Mouse (Mus musculus): Measurements from ENCODE around the gene Bend6.

The Bend6 gene

GRCm38 (mm10) chr1:33907421-33908190, at the start of gene Bend6:
TSS of gene Bend6 (minus strand) at chr1:33907816.
- peak; percentile 15 to 39 for DNase-seq (ENCODE audit: low spot score in 2 of 2)

DNA sequence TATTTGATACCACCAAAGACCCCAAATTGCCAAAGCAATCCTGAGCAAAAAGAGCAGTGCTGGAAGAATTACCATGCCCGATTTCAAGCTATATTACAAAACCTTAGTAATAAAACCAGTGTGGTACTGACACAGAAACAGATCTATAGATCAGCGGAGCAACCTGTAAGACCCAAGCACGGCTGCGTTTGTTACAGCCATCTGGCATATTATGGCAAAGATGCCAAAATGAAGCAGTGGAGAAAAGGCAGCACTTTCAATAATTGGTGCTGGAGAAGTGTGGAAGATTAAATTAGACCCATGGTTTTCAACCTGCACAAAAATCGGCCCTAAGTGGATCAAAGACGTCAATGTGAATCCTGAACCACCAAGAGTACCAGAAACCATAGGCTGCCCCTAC, 48.0 kb upstream of the Bend6 start:
- no peak for DNase-seq (ENCODE audit: low spot score in 2 of 2)

DNA sequence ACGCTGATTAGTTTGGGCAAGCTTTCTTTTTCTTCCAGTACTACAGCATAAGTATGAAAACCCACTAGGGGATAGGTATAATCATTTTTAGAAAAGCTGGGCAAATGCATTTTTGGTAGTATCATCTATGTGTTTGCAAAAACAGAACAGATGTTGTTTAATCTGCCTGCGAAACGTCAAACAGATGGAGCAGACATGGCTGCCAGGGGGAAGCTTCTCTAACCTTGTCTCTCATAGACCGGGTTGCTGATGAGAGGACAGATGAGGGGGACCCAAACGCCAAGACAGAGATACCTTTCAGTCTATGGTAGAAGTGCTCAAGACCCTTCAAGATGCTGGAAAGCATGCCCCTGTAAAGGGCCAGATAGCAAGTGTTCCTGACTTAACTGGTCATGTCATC, 40.9 kb upstream of the Bend6 start:
- no peak for DNase-seq (ENCODE audit: low spot score in 2 of 2)

- DNase-seq (ENCODE audit: low spot score in 2 of 2), result no peak
Measured at GRCm38 (mm10) chr1:33947838-33948237, 40.2 kb upstream of the Bend6 start.

GRCm38 (mm10) chr1:33946601-33947395, 39.2 kb upstream of the Bend6 start:
- DNase-seq (ENCODE audit: low spot score in 2 of 2), result no peak

DNA sequence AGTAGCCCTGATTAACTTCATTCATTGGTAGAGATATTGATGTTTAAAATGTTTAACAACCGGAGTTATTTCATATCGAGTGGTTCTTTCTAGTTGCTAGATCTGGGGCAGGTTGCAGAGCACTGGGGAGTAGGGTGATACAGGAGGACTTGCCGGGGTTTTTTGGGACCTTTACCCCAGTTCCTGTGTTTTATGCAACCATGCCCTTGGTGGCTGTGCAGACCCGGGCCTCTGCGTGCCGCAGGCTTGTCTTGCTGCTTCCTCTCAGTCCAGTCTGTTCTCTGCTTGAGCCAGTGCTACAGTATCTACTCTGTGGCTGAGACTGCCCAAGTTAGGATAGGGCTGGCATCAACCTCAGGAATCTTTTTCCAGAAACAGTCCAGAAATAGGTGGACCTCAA, 38.1 kb upstream of the Bend6 start:
- no peak for DNase-seq (ENCODE audit: low spot score in 2 of 2)

DNA sequence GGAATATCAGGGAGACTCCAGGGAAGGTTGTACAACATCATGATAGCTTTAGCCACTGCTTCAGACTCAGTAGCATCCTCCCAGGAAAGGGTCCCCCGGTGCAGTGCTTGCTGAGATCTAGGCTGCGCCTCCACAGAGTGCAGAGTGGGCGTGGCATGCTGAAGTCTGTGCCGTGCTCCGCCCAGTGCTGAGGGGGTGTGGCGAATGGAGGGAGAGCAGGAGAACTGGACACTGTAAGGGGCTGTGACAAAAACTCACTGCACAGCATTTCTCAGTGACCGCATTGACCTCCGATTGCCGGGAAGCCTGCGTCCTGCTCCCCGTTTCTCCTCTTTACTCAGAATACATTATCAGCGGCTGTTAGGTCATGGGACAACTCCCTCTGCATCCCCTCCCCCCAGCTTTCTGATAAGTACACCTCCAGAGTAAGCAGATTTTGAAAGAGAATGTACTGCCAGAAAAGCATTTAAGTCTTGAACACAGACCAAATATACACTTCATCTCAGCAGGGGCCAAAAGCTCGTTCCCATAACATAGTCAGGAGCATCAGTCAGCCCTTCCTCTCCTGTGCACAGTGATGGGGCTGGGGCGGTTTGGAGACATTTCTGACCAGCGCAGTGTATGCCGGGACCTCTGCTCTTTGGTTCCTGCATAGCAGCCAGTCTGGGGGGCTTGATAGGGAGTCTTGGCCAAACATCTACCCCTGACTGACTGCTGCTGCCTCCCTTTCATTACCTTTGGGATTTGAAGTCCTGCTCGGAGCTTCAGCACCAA, 37.5 kb upstream of the Bend6 start:
- DNase-seq (ENCODE audit: low spot score in 2 of 2), result no peak

DNA sequence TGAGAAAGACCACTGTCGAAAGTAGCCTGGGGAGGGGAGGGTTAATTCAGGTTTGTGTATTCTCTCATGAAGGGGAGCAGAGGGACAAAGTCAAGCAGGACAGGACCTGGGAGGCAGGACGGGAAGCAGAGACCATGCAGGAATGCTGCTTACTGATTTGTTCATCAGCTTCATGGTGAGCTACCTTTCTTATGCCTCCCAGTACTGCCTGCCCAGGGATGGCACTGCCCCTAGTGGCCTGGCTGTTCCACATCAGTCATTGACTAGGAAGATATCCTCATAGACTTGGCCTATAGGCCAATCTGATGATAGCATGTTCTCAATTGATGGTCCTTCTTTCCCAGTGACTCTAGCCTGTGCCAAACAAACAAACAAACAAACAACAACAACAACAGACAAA, 36.3 kb upstream of the Bend6 start:
- DNase-seq (ENCODE audit: low spot score in 2 of 2), result no peak

DNA sequence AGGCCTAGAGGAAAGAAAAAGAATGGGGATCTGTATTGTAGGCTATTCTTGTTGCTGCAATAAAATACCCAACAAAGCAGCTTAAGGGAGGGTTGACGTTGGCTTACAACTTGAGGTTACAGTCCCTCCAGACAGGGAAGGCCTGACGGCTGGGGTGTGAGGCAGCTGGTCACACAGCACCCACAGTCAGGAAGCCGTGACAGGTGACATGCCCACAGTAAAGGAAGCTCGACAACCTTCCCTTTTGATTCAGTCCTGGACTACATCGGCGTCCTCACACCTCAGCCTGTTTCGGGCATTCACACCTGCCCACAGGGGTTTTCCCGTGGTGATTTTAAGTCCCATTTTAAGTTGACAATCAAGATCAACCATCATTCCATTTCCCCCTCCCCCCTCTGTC, 35.0 kb upstream of the Bend6 start:
- no peak for DNase-seq (ENCODE audit: low spot score in 2 of 2)

DNA sequence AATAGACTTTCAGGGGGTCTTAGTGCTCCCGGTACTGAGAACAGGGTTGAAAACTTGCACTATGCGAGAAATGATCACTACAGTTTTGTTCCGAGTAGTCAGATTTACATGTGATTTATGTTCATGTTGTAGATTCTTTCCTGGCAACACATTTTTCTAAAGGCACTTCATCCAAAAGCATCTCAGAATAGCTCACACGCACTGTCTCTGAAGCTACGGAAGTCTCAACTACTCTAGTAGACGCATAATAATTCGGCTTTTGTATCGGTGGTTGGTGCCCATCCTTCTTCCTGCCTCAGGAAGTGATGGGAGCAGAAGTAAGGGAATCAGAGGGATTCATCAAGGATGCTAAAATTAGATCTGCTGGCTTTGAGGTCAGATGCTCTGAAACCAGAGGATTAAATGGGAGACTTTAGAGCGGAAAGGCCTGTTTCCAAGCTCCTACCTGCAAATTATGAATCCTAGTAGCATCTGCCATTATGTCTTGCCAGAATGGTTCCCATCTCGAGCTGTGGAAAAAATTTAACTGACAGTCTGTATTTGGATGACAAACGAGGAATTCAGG, 32.8 kb upstream of the Bend6 start:
- DNase-seq (ENCODE audit: low spot score in 2 of 2), result no peak

DNA sequence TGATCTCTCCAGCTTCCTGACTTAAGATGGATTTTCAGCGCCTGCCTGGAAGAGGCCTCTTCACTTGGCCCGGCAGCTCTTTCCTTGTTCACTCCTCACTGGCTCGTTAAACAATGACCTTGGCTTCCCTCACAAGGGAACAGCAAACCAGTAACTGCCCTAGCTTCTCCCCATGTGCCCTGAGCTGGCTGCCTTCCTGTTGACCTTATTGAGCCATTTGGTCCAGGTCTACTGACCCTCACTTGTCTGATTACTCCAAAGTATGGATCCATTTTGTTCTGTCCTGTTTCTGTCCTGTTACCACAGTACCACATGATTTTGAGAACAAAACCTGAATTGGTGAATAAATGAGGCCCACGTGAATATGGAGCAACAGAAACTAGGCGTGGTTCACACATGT, 32.2 kb upstream of the Bend6 start:
- DNase-seq (ENCODE audit: low spot score in 2 of 2), result no peak

- DNase-seq (ENCODE audit: low spot score in 2 of 2), result no peak
Measured at GRCm38 (mm10) chr1:33935946-33936345, 28.3 kb upstream of the Bend6 start.

GRCm38 (mm10) chr1:33932845-33933499, 25.4 kb upstream of the Bend6 start:
- DNase-seq (ENCODE audit: low spot score in 2 of 2), result no peak

GRCm38 (mm10) chr1:33932196-33932595, 24.6 kb upstream of the Bend6 start:
- no peak for DNase-seq (ENCODE audit: low spot score in 2 of 2)

- no peak for DNase-seq (ENCODE audit: low spot score in 2 of 2)
Measured at GRCm38 (mm10) chr1:33931791-33932190, 24.2 kb upstream of the Bend6 start.

DNA sequence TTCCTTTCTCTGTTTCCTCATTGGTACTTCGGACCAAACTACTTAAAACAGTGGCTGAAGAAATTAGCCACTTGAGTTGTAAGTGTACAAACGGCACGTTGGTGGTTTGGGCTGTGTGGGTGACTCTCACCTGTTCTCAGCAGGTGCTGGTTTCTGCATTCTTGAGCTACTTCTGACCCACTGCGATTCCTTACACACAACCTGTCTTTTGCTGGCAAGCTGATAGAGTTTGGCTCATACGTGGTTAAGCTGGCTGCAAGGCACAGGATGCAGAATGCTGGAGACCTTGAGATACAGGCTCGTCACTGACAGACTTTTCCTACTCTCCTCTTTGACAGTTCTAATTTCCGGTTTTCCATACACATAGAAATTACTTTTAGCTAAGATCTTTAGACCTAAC, 19.9 kb upstream of the Bend6 start:
- DNase-seq (ENCODE audit: low spot score in 2 of 2), result no peak

DNA sequence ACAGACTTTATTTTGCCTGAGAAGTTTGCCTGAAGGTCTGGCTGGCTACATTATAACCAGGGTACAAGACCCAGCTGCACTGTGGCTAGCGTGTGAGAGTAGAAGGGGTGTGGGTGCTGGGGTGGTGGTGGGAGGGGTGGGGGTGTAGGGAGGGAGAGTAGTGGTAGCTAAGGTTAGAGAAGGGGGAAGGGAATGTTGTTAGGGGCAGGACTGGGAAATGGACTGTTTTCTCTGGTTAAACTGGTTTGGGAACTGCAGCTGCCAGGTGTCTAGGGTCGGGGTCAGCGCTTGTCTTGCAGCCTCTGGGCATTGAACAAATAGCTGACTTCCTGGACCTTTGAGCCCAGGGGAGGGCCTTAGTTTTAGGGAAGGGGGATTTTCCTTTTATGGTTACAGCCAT, 17.7 kb upstream of the Bend6 start:
- no peak for DNase-seq (ENCODE audit: low spot score in 2 of 2)

GRCm38 (mm10) chr1:33922975-33923374, 15.4 kb upstream of the Bend6 start:
- DNase-seq (ENCODE audit: low spot score in 2 of 2), result no peak

GRCm38 (mm10) chr1:33916554-33916953, 8.9 kb upstream of the Bend6 start:
- no peak for DNase-seq (ENCODE audit: low spot score in 2 of 2)

DNA sequence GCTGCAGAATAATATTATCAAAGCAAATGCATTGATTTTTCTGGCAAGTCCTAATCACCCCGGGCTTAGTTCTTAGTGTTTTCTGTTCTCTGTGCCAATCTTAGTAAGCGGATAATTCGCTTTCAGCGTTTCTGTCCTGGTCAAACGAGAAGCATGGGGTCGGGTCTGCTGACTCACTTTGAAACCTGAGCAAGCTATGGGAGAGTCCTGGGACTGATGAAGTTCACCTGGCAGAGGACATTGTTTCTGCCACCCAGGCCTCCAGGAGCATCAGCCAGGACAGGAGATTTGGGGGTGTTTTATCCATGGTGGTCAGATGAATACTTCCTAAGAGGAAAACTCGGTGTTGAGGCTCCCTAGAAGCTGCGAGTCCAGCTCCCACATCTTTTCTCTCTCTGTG, 4.0 kb upstream of the Bend6 start:
- no peak for DNase-seq (ENCODE audit: low spot score in 2 of 2)

GRCm38 (mm10) chr1:33908191-33908962, 761 bp upstream of the Bend6 start, which contains the start of gene Dst:
TSS of gene Dst (plus strand) at chr1:33908225.
- DNase-seq (ENCODE audit: low spot score in 2 of 2), result peak in 1 of 2 experiments; percentile 17
